Mouse (Mus musculus) left cerebral cortex, adult 2 months (tissue): ENCODE results near the gene Cdh1. TPM values are rescaled to one million over a fixed set of nuclear protein-coding genes. Genes with fewer than 3 reads are reported as not detected.
"Not testable (repeated sequence)": the region's sequence is repeated elsewhere in the genome, so short reads cannot be mapped to it uniquely, and the experiment has no call there.

Experiments used
- DNase-seq, 2 experiments: peaks; one replicate each; pipeline ENCODE4 v3.0.0; 2021 to 2022; ENCODE audit warnings: low spot score in 2 of 2, mixed read lengths in 1 of 2; ENCODE audit errors: extremely low spot score in 1 of 2
- H3K27ac ChIP-seq: fragments of 200-600 bp; 2 replicates; pipeline ENCODE4 v1.8.1; 2022
- H3K4me3 ChIP-seq: fragments of 200-600 bp; 2 replicates; pipeline ENCODE4 v1.8.1; 2022
- CTCF ChIP-seq: fragments of 200-600 bp; IDR thresholded peaks from 2 replicates; pipeline ENCODE4 v1.8.1; 2022; ENCODE audit warnings: antibody characterized with exemption, mild to moderate bottlenecking, moderate library complexity
- intact Hi-C: fragments of 180-260 bp; cut with DNase I; formaldehyde crosslinking; loops from one replicate; pipeline ENCODE4 v1.15.1; 2025
- long read RNA-seq, 2 experiments: library from polyadenylated mRNA; stranded (forward); transcript quantifications; one replicate each; pipeline ENCODE4 v2.0.0; 2021; ENCODE audit warnings: borderline mapping rate in 2 of 2
- total RNA-seq, 2 experiments: library from RNA; stranded (reverse); gene quantifications; 2 replicates each; pipeline ENCODE4 v1.2.3; 2021

Cdh1 gene
- 1 to 10 TPM; 1.3 to 2.2 TPM for total RNA-seq
- long read RNA-seq, experiment 1, result 0 reads
- long read RNA-seq, experiment 2, result 0 reads

- TF ChIP-seq CTCF, result no peak; the same call in 1 of the 2 replicates
- peak; percentile 15 to 20 for DNase-seq
- no peak within 1 kb of the TSS for H3K27ac ChIP-seq
- H3K4me3 ChIP-seq, result peak within 1 kb of the TSS; percentile 45
- intact Hi-C loops, result no loop called here
These were observed at the start of gene Cdh1 for GRCm38 (mm10) chr8:106603131-106603819. Cdh1 (plus strand) TSS chr8:106603351.

GRCm38 (mm10) chr8:106554011-106554410 lies 49.1 kb upstream of the Cdh1 start:
- intact Hi-C loops, result no loop called here
- no peak for DNase-seq
- Histone ChIP-seq H3K27ac (no peak overlapping the region), H3K4me3 (no peak overlapping the region)
- no peak; the same call in 1 of the 2 replicates for TF ChIP-seq CTCF

DNA sequence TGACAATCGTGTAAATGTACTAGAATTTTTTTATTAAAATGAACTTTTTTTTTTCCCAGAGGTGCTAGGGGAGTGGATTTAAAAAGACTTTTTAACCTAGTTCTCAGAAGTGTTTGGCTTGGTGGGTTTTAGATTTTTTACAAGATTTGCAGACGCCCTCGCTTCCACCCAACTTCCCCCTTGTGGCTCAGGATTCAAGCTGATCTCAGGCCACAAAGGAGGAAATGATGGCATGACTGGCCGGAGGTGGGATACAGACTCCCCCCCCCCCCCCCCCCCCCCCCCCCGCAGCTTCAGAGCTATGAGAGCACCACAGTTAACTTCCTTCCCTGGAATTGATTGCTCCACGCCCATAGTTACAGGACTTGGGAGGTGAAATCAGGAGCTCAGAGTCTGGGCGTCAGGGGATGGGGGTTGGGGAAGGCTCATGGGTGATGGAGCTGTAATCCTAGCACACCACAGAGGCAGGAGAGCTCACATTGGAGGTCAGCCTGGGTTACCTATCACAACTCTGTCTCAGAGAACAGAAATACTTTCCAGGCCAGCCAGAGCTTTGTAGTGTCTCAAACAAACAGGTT lies 47.0 kb upstream of the Cdh1 start:
- TF ChIP-seq CTCF, result no peak
- Histone ChIP-seq H3K4me3 (no peak overlapping the region), H3K27ac (no peak overlapping the region)
- DNase-seq, result no peak
- intact Hi-C loops, result no loop called here

DNA sequence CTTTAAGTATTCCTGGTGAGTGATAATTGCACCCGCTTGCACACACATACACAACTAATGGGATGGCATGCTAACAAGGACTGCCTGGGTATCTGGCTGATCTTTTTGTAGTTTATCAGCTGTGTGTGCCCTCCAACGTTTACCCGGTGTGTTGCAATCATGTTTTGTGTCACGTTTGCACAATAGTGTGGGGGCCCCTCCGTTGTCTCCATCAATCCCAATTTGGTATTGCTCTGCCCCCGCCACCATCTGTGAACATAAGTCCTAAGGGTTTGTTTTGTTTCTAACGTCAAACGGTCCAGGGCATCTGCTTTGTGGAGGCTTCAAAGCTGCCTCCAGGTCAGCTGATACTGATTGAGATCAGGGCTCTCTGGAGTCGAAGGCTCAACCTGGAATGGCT lies 43.3 kb upstream of the Cdh1 start:
- DNase-seq, result no peak
- intact Hi-C loops, result loop anchor here (2.0 kb wide), 1 partner anchor 87 kb away; no protein-coding TSS in a partner anchor
- H3K4me3 ChIP-seq, result no peak overlapping the region
- no peak for TF ChIP-seq CTCF
- no peak overlapping the region for H3K27ac ChIP-seq

GRCm38 (mm10) chr8:106561097-106561865 lies 41.9 kb upstream of the Cdh1 start:
- H3K27ac ChIP-seq, result no peak overlapping the region
- TF ChIP-seq CTCF, result peak; percentile 67
- intact Hi-C loops, result loop anchor here (2.0 kb wide), 1 partner anchor 86 kb away; no protein-coding TSS in a partner anchor
- H3K4me3 ChIP-seq, result no peak overlapping the region
- peak; percentile 16 to 38 for DNase-seq

DNA sequence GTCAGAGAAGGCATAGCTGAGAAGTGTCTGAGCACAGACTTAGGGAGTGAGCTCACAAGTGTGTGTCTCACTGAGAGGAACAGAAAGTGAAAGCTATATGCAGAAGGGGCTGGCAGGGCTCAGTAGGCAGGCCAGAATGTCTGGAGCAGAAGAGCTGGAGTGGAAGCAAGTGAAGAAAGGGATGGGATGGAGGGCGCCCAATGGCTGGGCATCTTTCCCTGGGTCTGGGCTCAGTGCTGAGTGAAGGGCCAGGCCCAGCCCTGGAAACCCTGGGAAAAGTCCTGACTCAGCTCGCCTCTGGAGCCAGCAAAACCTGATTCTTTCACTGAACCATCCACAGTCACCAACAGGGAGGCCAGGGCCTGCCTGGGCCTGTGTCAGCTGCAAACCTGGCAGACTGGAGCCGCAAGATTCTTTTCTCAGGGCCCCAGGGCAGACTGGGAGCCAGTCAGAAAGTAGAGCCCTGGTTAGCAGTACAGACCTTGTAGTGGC lies 39.4 kb upstream of the Cdh1 start:
- TF ChIP-seq CTCF, result no peak
- intact Hi-C loops, result no loop called here
- no peak overlapping the region for H3K4me3 ChIP-seq

GRCm38 (mm10) chr8:106569006-106569405 lies 34.1 kb upstream of the Cdh1 start:
- no peak for DNase-seq
- H3K27ac ChIP-seq, result no peak overlapping the region
- intact Hi-C loops, result no loop called here
- H3K4me3 ChIP-seq, result no peak overlapping the region
- no peak for TF ChIP-seq CTCF

More for the DNA sequence above, 39.4 kb upstream of the Cdh1 start:
- no peak for DNase-seq
- H3K27ac ChIP-seq, result no peak overlapping the region

DNA sequence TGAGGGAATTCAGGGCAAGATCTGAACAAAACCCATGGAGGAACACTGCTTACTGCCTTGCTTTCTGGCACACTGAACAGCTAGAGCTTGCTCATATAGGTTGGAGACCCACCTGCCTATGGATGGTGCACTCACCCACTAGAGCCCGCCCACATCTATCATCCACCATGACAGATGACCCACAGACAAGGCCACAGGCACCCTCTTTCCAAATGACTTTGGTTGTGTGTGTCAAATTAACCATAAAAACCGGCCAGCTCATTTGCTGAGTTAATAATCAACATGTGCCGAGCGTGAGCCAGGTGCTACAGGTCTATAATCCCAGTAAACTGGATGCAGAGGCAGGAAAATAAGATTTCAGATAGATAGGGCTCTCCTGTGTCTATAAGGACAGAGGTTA lies 32.8 kb upstream of the Cdh1 start:
- Histone ChIP-seq H3K4me3 (no peak overlapping the region), H3K27ac (no peak overlapping the region)
- TF ChIP-seq CTCF, result no peak
- intact Hi-C loops, result no loop called here
- DNase-seq, result no peak

GRCm38 (mm10) chr8:106571551-106572172 lies 31.5 kb upstream of the Cdh1 start:
- TF ChIP-seq CTCF, result no peak
- H3K4me3 ChIP-seq, result no peak overlapping the region
- no peak for DNase-seq
- no peak overlapping the region for H3K27ac ChIP-seq
- intact Hi-C loops, result no loop called here

- intact Hi-C loops, H3K4me3 ChIP-seq, DNase-seq, H3K27ac ChIP-seq: not testable (repeated sequence)
These were observed 31.0 kb upstream of the Cdh1 start for GRCm38 (mm10) chr8:106572175-106572574.

GRCm38 (mm10) chr8:106573168-106573567 lies 30.0 kb upstream of the Cdh1 start, which contains the start of gene Gm10073:
Gm10073 (minus strand) TSS chr8:106573461.
- DNase-seq, H3K27ac ChIP-seq, H3K4me3 ChIP-seq, intact Hi-C loops: not testable (repeated sequence)
